13 mouse cellular contexts compared by ENCODE assay signal in genomic region chr13:54324178-54324577, GRCm38 (mm10). TPM values are rescaled to one million over a fixed set of nuclear protein-coding genes. Genes with fewer than 3 reads are reported as not detected.
DNase-seq lines count a peak whose midpoint lies in the region; ATAC-seq and TF ChIP-seq lines count a peak whose summit lies in the region.
"Had no signal": no experiment of that assay in that cellular context is flagged by ENCODE, and none has a peak within 500 bp of the region (broad histone marks: within the 10 kb centered on the region; RNA-seq: fewer than 3 reads in every experiment).

No protein-coding gene starts in this region.

- DNase-seq in cerebellum, postnatal 10 days, result peak; percentile 73 to 79
- no peak for DNase-seq in cerebellum, adult 11 months
- no peak for DNase-seq in adrenal gland, adult (ENCODE audit: inconsistent age in 2 of 2, low spot score in 1 of 2)
- DNase-seq in spleen, adult 12 weeks (ENCODE audit: low spot score), result no peak
- DNase-seq in kidney, adult 2 months, result no peak
- DNase-seq: adrenal gland, adult 8-10 months; gastrocnemius, postnatal 10 days had no signal

- no peak for TF ChIP-seq POLR2A in kidney, adult 2 months (IDR thresholded peaks at IDR 0.05; ENCODE audit: low read depth, low read length)

- no peak overlapping the region for H3K4me3 ChIP-seq in C2C12 (ENCODE audit: insufficient read depth, poor library complexity, severe bottlenecking)
- H3K4me3 ChIP-seq in forebrain, embryonic 12.5 days (replicated peaks), result no peak overlapping the region
- H3K4me3 ChIP-seq in hindbrain, embryonic 16.5 days (ENCODE audit: low read length), result no peak overlapping the region
- H3K4me3 ChIP-seq in kidney, adult 2 months (ENCODE audit: insufficient read depth, low read depth, low read length), result no peak overlapping the region
- H3K4me3 ChIP-seq: embryonic facial prominence, embryonic 15.5 days; kidney, embryonic 15.5 days; liver, embryonic 15.5 days had no signal

- H3K36me3 ChIP-seq in C2C12 (ENCODE audit: control insufficient read depth, insufficient read depth), result no peaks in the 10 kb centered on the region
- no peaks in the 10 kb centered on the region for H3K36me3 ChIP-seq in forebrain, embryonic 12.5 days (replicated peaks)
- H3K36me3 ChIP-seq in hindbrain, embryonic 16.5 days (ENCODE audit: control insufficient read depth, insufficient read depth, low read length), result no peaks in the 10 kb centered on the region
- H3K36me3 ChIP-seq in kidney, adult 2 months (ENCODE audit: control insufficient read depth, insufficient read depth, low read length), result no peaks in the 10 kb centered on the region
- H3K36me3 ChIP-seq: embryonic facial prominence, embryonic 15.5 days; kidney, embryonic 15.5 days; liver, embryonic 15.5 days had no signal

- no peaks in the 10 kb centered on the region for H3K79me2 ChIP-seq in C2C12 (ENCODE audit: control insufficient read depth, insufficient read depth)

- WGBS in forebrain, embryonic 12.5 days, result 28% methylated on average over 2 of the region's 2 CpGs
- 32% methylated on average over 2 of the region's 2 CpGs for WGBS in hindbrain, embryonic 16.5 days
- 89% methylated on average over 2 of the region's 2 CpGs for WGBS in kidney, adult 2 months

- TF ChIP-seq CTCF in C2C12 (IDR thresholded peaks at IDR 0.05; ENCODE audit: control insufficient read depth, insufficient read depth, insufficient read length), result no peak
- no peak for TF ChIP-seq CTCF in kidney, adult 2 months (conservative IDR thresholded peaks at IDR 0.05; ENCODE audit: insufficient read depth, insufficient read length, low read depth, low read length)

- H3K27ac ChIP-seq in forebrain, embryonic 12.5 days, result peak overlapping the region; percentile 83
- H3K27ac ChIP-seq in hindbrain, embryonic 16.5 days (ENCODE audit: low read depth, low read length), result peak overlapping the region; percentile 51; the same call in 1 of the 2 replicates
- H3K27ac ChIP-seq in kidney, adult 2 months (ENCODE audit: insufficient read depth, low read depth, low read length), result no peak overlapping the region
- H3K27ac ChIP-seq: embryonic facial prominence, embryonic 15.5 days; kidney, embryonic 15.5 days; liver, embryonic 15.5 days had no signal

- H3K27me3 ChIP-seq in C2C12 (ENCODE audit: control insufficient read depth, insufficient read depth, insufficient read length), result no peaks in the 10 kb centered on the region
- H3K27me3 ChIP-seq in forebrain, embryonic 12.5 days, result no peaks in the 10 kb centered on the region
- H3K27me3 ChIP-seq in hindbrain, embryonic 16.5 days (replicated peaks; ENCODE audit: control insufficient read depth, insufficient read depth, low read length), result no peaks in the 10 kb centered on the region
- no peaks in the 10 kb centered on the region for H3K27me3 ChIP-seq in kidney, adult 2 months (replicated peaks; ENCODE audit: control insufficient read depth, insufficient read depth, low read length)
- H3K27me3 ChIP-seq: embryonic facial prominence, embryonic 15.5 days; kidney, embryonic 15.5 days had no signal

- H3K9me3 ChIP-seq in forebrain, embryonic 12.5 days, result no peaks in the 10 kb centered on the region
- no peaks in the 10 kb centered on the region for H3K9me3 ChIP-seq in hindbrain, embryonic 16.5 days (ENCODE audit: control insufficient read depth, low read length)
- H3K9me3 ChIP-seq: embryonic facial prominence, embryonic 15.5 days; kidney, embryonic 15.5 days; liver, embryonic 15.5 days had no signal

- no peak overlapping the region for H3K4me2 ChIP-seq in forebrain, embryonic 12.5 days
- H3K4me2 ChIP-seq in hindbrain, embryonic 16.5 days (ENCODE audit: low read length), result no peak overlapping the region
- H3K4me2 ChIP-seq: embryonic facial prominence, embryonic 15.5 days; kidney, embryonic 15.5 days; liver, embryonic 15.5 days had no signal

- H3K9ac ChIP-seq in forebrain, embryonic 12.5 days, result no peak overlapping the region
- no peak overlapping the region for H3K9ac ChIP-seq in hindbrain, embryonic 16.5 days (ENCODE audit: low read depth, low read length)
- H3K9ac ChIP-seq: embryonic facial prominence, embryonic 15.5 days; kidney, embryonic 15.5 days; liver, embryonic 15.5 days had no signal

- ATAC-seq in forebrain, embryonic 12.5 days (ENCODE audit: low FRiP score), result no peak
- ATAC-seq in hindbrain, embryonic 16.5 days, result peak; percentile 44; the same call in 1 of the 2 replicates

- no peak overlapping the region for H3ac ChIP-seq in C2C12 (ENCODE audit: control insufficient read depth, insufficient read length, low read depth)

- H3K4me1 ChIP-seq in forebrain, embryonic 12.5 days, result peaks cover 67% of the 10 kb centered on the region
- peaks cover 18% of the 10 kb centered on the region for H3K4me1 ChIP-seq in hindbrain, embryonic 16.5 days (ENCODE audit: control insufficient read depth, insufficient read depth, low read depth, low read length)
- no peaks in the 10 kb centered on the region for H3K4me1 ChIP-seq in kidney, adult 2 months (ENCODE audit: control insufficient read depth, insufficient read depth, low read length)
- H3K4me1 ChIP-seq: embryonic facial prominence, embryonic 15.5 days; liver, embryonic 15.5 days had no signal

- H3K79me3 ChIP-seq in C2C12 (ENCODE audit: low read depth), result no peaks in the 10 kb centered on the region

TF ChIP-seq in C2C12, 6 proteins besides CTCF, POLR2A, EP300 and RAD21:
- peak; percentile 43 for TF ChIP-seq CEBPB (IDR thresholded peaks at IDR 0.05; ENCODE audit: low read depth)
- no peak for TF ChIP-seq USF1 (IDR thresholded peaks at IDR 0.05; ENCODE audit: low read depth)

RNA-seq across cellular contexts. Expression of gene Cplx2, which starts 47.0 kb away (rescaled TPM):
- polyA plus RNA-seq in C2C12 (2012; fragmentation: generic; extraction: Trizol), result 9.0 TPM
- 14.9 and 15.5 TPM in 2 replicates for polyA plus RNA-seq in forebrain, embryonic 12.5 days (2016; fragmentation: Nextera tagmentation; extraction: Ambion mirVana)
- polyA plus RNA-seq in hindbrain, embryonic 16.5 days (2015; fragmentation: Nextera tagmentation; extraction: Ambion mirVana), result 36.6 and 41.9 TPM in 2 replicates
- polyA plus RNA-seq in kidney, adult 2 months (2012; rRNA removed), result 11.8 and 15.5 TPM in 2 replicates

Comparison
In these comparisons a context has a peak if more than half of its experiments do, and no peak if none do; other contexts are left out.
1. DNase-seq: peak in cerebellum, postnatal 10 days (2 of 2); none in cerebellum, adult 11 months (single experiment), adrenal gland, adult (0 of 2), spleen, adult 12 weeks (single experiment) and kidney, adult 2 months (single experiment).